Mouse (Mus musculus) activated CD4-positive, CD25-positive, alpha-beta regulatory T cell, adult 4 months (primary cell): Measurements from ENCODE around the gene Pkdrej. TPM values are rescaled to one million over a fixed set of nuclear protein-coding genes. Genes with fewer than 3 reads are reported as not detected.
A peak's percentile ranks its signal among the peaks of the same experiment; 100 is the strongest.
"Not testable (repeated sequence)": the region's sequence is repeated elsewhere in the genome, so short reads cannot be mapped to it uniquely, and the experiment has no call there.

ENCODE experiments used
- ATAC-seq: one replicate; pipeline ENCODE4 v1.8.0; 2017
- polyA plus RNA-seq, 2 experiments: library from polyadenylated mRNA; unstranded; fragments of 100-300 nt; shearing (Covaris generic); gene quantifications; one replicate each; pipeline ENCODE4 v1.2.1; 2017

Pkdrej gene
- not detected for polyA plus RNA-seq

GRCm38 (mm10) chr15:85821203-85822010 lies at the start of gene Pkdrej:
TSS of gene Pkdrej (minus strand) at chr15:85821734.
- no peak for ATAC-seq

- ATAC-seq = peak; percentile 87
Observed at GRCm38 (mm10) chr15:85867696-85868095, 46.2 kb upstream of the Pkdrej start.

GRCm38 (mm10) chr15:85865913-85866312 lies 44.4 kb upstream of the Pkdrej start:
- ATAC-seq = not testable (repeated sequence)

GRCm38 (mm10) chr15:85859490-85860031 lies 38.0 kb upstream of the Pkdrej start, which contains the start of gene Gtse1:
TSS of gene Gtse1 (plus strand) at chr15:85859745.
- peak; percentile 99 for ATAC-seq

- ATAC-seq = peak; percentile 17
Observed at GRCm38 (mm10) chr15:85858980-85859489, 37.5 kb upstream of the Pkdrej start.

- ATAC-seq = no peak
Observed at GRCm38 (mm10) chr15:85851656-85852392, 30.3 kb upstream of the Pkdrej start.

- ATAC-seq = no peak
Observed at GRCm38 (mm10) chr15:85845071-85845470, 23.5 kb upstream of the Pkdrej start.

- ATAC-seq = no peak
Observed at GRCm38 (mm10) chr15:85841796-85842360, 20.3 kb upstream of the Pkdrej start.

GRCm38 (mm10) chr15:85840983-85841382 lies 19.4 kb upstream of the Pkdrej start:
- ATAC-seq = no peak

- ATAC-seq = no peak
Observed at GRCm38 (mm10) chr15:85836887-85837286, 15.4 kb upstream of the Pkdrej start.

- ATAC-seq = no peak
Observed at GRCm38 (mm10) chr15:85835335-85835734, 13.8 kb upstream of the Pkdrej start.

GRCm38 (mm10) chr15:85832599-85832998 lies 11.1 kb upstream of the Pkdrej start:
- no peak for ATAC-seq

- ATAC-seq = peak; percentile 91
Observed at GRCm38 (mm10) chr15:85831954-85832590, 10.5 kb upstream of the Pkdrej start, which contains the start of gene Ttc38. TSS of gene Ttc38 (plus strand) at chr15:85832306.

GRCm38 (mm10) chr15:85829470-85829869 lies 7.9 kb upstream of the Pkdrej start:
- no peak for ATAC-seq

GRCm38 (mm10) chr15:85828071-85828470 lies 6.5 kb upstream of the Pkdrej start:
- no peak for ATAC-seq

- no peak for ATAC-seq
Observed at GRCm38 (mm10) chr15:85826676-85827075, 5.1 kb upstream of the Pkdrej start.

- ATAC-seq = no peak
Observed at GRCm38 (mm10) chr15:85822011-85822359, 451 bp upstream of the Pkdrej start.

- no peak for ATAC-seq
Observed at GRCm38 (mm10) chr15:85813428-85813827, 8.1 kb downstream of the Pkdrej start.

- ATAC-seq = peak; percentile 92
Observed at GRCm38 (mm10) chr15:85811535-85812277, 9.8 kb downstream of the Pkdrej start, which contains the start of gene Cdpf1. TSS of gene Cdpf1 (minus strand) at chr15:85811697.

- peak; percentile 60 for ATAC-seq
Observed at GRCm38 (mm10) chr15:85810806-85811521, 10.6 kb downstream of the Pkdrej start.

- no peak for ATAC-seq
Observed at GRCm38 (mm10) chr15:85810462-85810805, 11.1 kb downstream of the Pkdrej start.
